Mouse (Mus musculus) heart, embryonic 16.5 days (tissue): ENCODE data around the gene Dpyd. TPM values are rescaled to one million over a fixed set of nuclear protein-coding genes. Genes with fewer than 3 reads are reported as not detected.

Experiments used
- ATAC-seq: fragments of 200-750 bp; cut with Nextera tagmentation; replicated peaks from 2 replicates; pipeline ENCODE4 v1.8.0; 2017; ENCODE audit warnings: moderate number of reproducible peaks; ENCODE audit not compliant: insufficient read depth, low FRiP score; ENCODE audit errors: extremely low read depth
- H3K27ac ChIP-seq: fragments of 300-500 bp; sonication (generic); 2 replicates; pipeline ENCODE4 v1.5.1; 2014; ENCODE audit warnings: mild to moderate bottlenecking, low read length, control low read depth, moderate library complexity
- H3K27me3 ChIP-seq: fragments of 300-500 bp; sonication (generic); 2 replicates; pipeline ENCODE4 v1.6.1; 2014; ENCODE audit warnings: low read length, mixed read lengths; ENCODE audit not compliant: control insufficient read depth, insufficient read depth
- H3K36me3 ChIP-seq: fragments of 300-500 bp; sonication (generic); 2 replicates; pipeline ENCODE4 v1.6.1; 2014; ENCODE audit not compliant: control insufficient read depth, insufficient read depth
- H3K4me1 ChIP-seq: fragments of 300-500 bp; sonication (generic); 2 replicates; pipeline ENCODE4 v1.6.1; 2014; ENCODE audit warnings: low read length, mixed read lengths; ENCODE audit not compliant: control insufficient read depth, insufficient read depth
- H3K4me2 ChIP-seq: fragments of 300-500 bp; sonication (generic); 2 replicates; pipeline ENCODE4 v1.6.1; 2014; ENCODE audit warnings: low read depth, mild to moderate bottlenecking, control low read depth, low read length
- H3K4me3 ChIP-seq: fragments of 300-500 bp; sonication (generic); 2 replicates; pipeline ENCODE4 v1.5.1; 2014; ENCODE audit warnings: mild to moderate bottlenecking, control low read depth, low read length
- H3K9ac ChIP-seq: fragments of 300-500 bp; sonication (generic); 2 replicates; pipeline ENCODE4 v1.6.1; 2014; ENCODE audit warnings: low read length, control low read depth
- H3K9me3 ChIP-seq: fragments of 300-500 bp; sonication (generic); replicated peaks from 2 replicates; pipeline ENCODE4 v1.6.1; 2016; ENCODE audit warnings: low read length; ENCODE audit not compliant: control insufficient read depth
- WGBS: fragments of 180-500 bp; shearing (Covaris S2); extraction: QIAGEN DNeasy Blood & Tissue Kit; methylation state at CpG from one replicate; pipeline ENCODE4 v1.1.7; 2014; 5-methylcytosine and 5-hydroxymethylcytosine counted together
- polyA plus RNA-seq: library from polyadenylated mRNA; unstranded; fragments of >200 nt; fragmentation: Nextera tagmentation; extraction: Ambion mirVana; gene quantifications from 2 replicates; pipeline ENCODE4 v1.2.1, GENCODE M21; 2015

Dpyd gene
- polyA plus RNA-seq, 1 experiment from 2014 or later = 3.7 TPM

- ATAC-seq = no peak
- WGBS = 70% methylated on average over 5 of the region's 5 CpGs
Observed at GRCm38 (mm10) chr3:118663987-118664692, 102.2 kb downstream of the Dpyd start.

GRCm38 (mm10) chr3:118674121-118674745 lies 112.3 kb downstream of the Dpyd start:
- no peak overlapping the region for H3K4me3 ChIP-seq
- ATAC-seq = no peak
- no peak overlapping the region for H3K9ac ChIP-seq
- H3K36me3 ChIP-seq = no peaks in the 10 kb centered on the region
- H3K4me1 ChIP-seq = no peaks in the 10 kb centered on the region
- H3K27ac ChIP-seq = no peak overlapping the region
- no peaks in the 10 kb centered on the region for H3K9me3 ChIP-seq
- no peaks in the 10 kb centered on the region for H3K27me3 ChIP-seq
- H3K4me2 ChIP-seq = no peak overlapping the region
- 67% methylated on average over 10 of the region's 10 CpGs for WGBS

More at GRCm38 (mm10) chr3:118663987-118664692, 102.2 kb downstream of the Dpyd start:
- Histone ChIP-seq H3K4me1 (no peaks in the 10 kb centered on the region), H3K27ac (no peak overlapping the region), H3K4me2 (no peak overlapping the region), H3K27me3 (no peaks in the 10 kb centered on the region), H3K36me3 (no peaks in the 10 kb centered on the region), H3K9ac (no peak overlapping the region), H3K4me3 (no peak overlapping the region), H3K9me3 (no peaks in the 10 kb centered on the region)

GRCm38 (mm10) chr3:118675441-118675840 lies 113.5 kb downstream of the Dpyd start:
- no peaks in the 10 kb centered on the region for H3K27me3 ChIP-seq
- H3K27ac ChIP-seq = no peak overlapping the region
- H3K36me3 ChIP-seq = no peaks in the 10 kb centered on the region
- no peaks in the 10 kb centered on the region for H3K4me1 ChIP-seq
- H3K9ac ChIP-seq = no peak overlapping the region
- 65% methylated on average over 1 of the region's 1 CpGs for WGBS
- no peak overlapping the region for H3K4me2 ChIP-seq
- ATAC-seq = no peak
- H3K9me3 ChIP-seq = no peaks in the 10 kb centered on the region
- no peak overlapping the region for H3K4me3 ChIP-seq

- ATAC-seq = no peak
- Histone ChIP-seq H3K27ac (no peak overlapping the region), H3K4me1 (no peaks in the 10 kb centered on the region), H3K4me3 (no peak overlapping the region), H3K9ac (no peak overlapping the region), H3K9me3 (no peaks in the 10 kb centered on the region), H3K4me2 (no peak overlapping the region), H3K36me3 (no peaks in the 10 kb centered on the region), H3K27me3 (no peaks in the 10 kb centered on the region)
- 76% methylated on average over 7 of the region's 7 CpGs for WGBS
Observed at GRCm38 (mm10) chr3:118676052-118676777, 114.3 kb downstream of the Dpyd start.

GRCm38 (mm10) chr3:118680803-118681202 lies 118.9 kb downstream of the Dpyd start:
- Histone ChIP-seq H3K36me3 (no peaks in the 10 kb centered on the region), H3K9ac (no peak overlapping the region), H3K4me2 (no peak overlapping the region), H3K9me3 (no peaks in the 10 kb centered on the region), H3K27me3 (no peaks in the 10 kb centered on the region), H3K4me1 (no peaks in the 10 kb centered on the region), H3K4me3 (no peak overlapping the region), H3K27ac (no peak overlapping the region)
- ATAC-seq = no peak
- WGBS = 44% methylated on average over 4 of the region's 4 CpGs

- Histone ChIP-seq H3K36me3 (no peaks in the 10 kb centered on the region), H3K4me1 (no peaks in the 10 kb centered on the region), H3K27ac (no peak overlapping the region), H3K4me2 (no peak overlapping the region), H3K27me3 (no peaks in the 10 kb centered on the region), H3K9me3 (no peaks in the 10 kb centered on the region), H3K9ac (no peak overlapping the region), H3K4me3 (no peak overlapping the region)
- ATAC-seq = no peak
- 81% methylated on average over 3 of the region's 3 CpGs for WGBS
Observed at GRCm38 (mm10) chr3:118750269-118750668, 188.3 kb downstream of the Dpyd start.

- WGBS = 62% methylated on average over 2 of the region's 2 CpGs
- Histone ChIP-seq H3K9ac (no peak overlapping the region), H3K4me1 (no peaks in the 10 kb centered on the region), H3K4me2 (no peak overlapping the region), H3K9me3 (no peaks in the 10 kb centered on the region), H3K27me3 (no peaks in the 10 kb centered on the region), H3K36me3 (no peaks in the 10 kb centered on the region), H3K4me3 (no peak overlapping the region), H3K27ac (no peak overlapping the region)
- no peak for ATAC-seq
Observed at GRCm38 (mm10) chr3:118753623-118754022, 191.7 kb downstream of the Dpyd start.

GRCm38 (mm10) chr3:118756099-118756498 lies 194.2 kb downstream of the Dpyd start:
- Histone ChIP-seq H3K9me3 (no peaks in the 10 kb centered on the region), H3K27ac (no peak overlapping the region), H3K4me2 (no peak overlapping the region), H3K4me1 (no peaks in the 10 kb centered on the region), H3K36me3 (no peaks in the 10 kb centered on the region), H3K9ac (no peak overlapping the region), H3K27me3 (no peaks in the 10 kb centered on the region), H3K4me3 (no peak overlapping the region)
- ATAC-seq = no peak
- WGBS = 69% methylated on average over 1 of the region's 1 CpGs

- Histone ChIP-seq H3K9ac (no peak overlapping the region), H3K36me3 (no peaks in the 10 kb centered on the region), H3K27ac (no peak overlapping the region), H3K27me3 (no peaks in the 10 kb centered on the region), H3K9me3 (no peaks in the 10 kb centered on the region), H3K4me2 (no peak overlapping the region), H3K4me1 (no peaks in the 10 kb centered on the region), H3K4me3 (no peak overlapping the region)
- no peak for ATAC-seq
- WGBS = 70% methylated on average over 1 of the region's 1 CpGs
Observed at GRCm38 (mm10) chr3:118812885-118813284, 251.0 kb downstream of the Dpyd start.
